Mouse (Mus musculus): ENCODE measurements around the gene Gm6993. TPM values are rescaled to one million over a fixed set of nuclear protein-coding genes. Genes with fewer than 3 reads are reported as not detected.

The Gm6993 gene
- polyA plus RNA-seq, 1 experiment from 2014 or later = not detected

GRCm38 (mm10) chr12:31273646-31274045, 33.1 kb downstream of the Gm6993 start:
- H3K4me1 ChIP-seq = peaks cover 7% of the 10 kb centered on the region; the same call in 1 of the 2 replicates
- H3K9me3 ChIP-seq (replicated peaks) = no peaks in the 10 kb centered on the region
- no peak for ATAC-seq (ENCODE audit: low FRiP score)
- no peaks in the 10 kb centered on the region for H3K27me3 ChIP-seq (replicated peaks)
- no peak overlapping the region for H3K9ac ChIP-seq (replicated peaks)
- H3K27ac ChIP-seq (replicated peaks) = no peak overlapping the region
- WGBS = 93% methylated on average over 7 of the region's 7 CpGs
- H3K36me3 ChIP-seq = no peaks in the 10 kb centered on the region
- H3K4me3 ChIP-seq (replicated peaks) = no peak overlapping the region
- H3K4me2 ChIP-seq = no peak overlapping the region

- H3K27ac ChIP-seq (replicated peaks) = no peak overlapping the region
- H3K9me3 ChIP-seq (replicated peaks) = no peaks in the 10 kb centered on the region
- WGBS = 91% methylated on average over 10 of the region's 10 CpGs
- no peaks in the 10 kb centered on the region for H3K36me3 ChIP-seq
- no peak overlapping the region for H3K4me3 ChIP-seq (replicated peaks)
- H3K4me2 ChIP-seq = no peak overlapping the region
- H3K27me3 ChIP-seq (replicated peaks) = no peaks in the 10 kb centered on the region
- H3K4me1 ChIP-seq = peaks cover 7% of the 10 kb centered on the region; the same call in 1 of the 2 replicates
- ATAC-seq (ENCODE audit: low FRiP score) = no peak
- H3K9ac ChIP-seq (replicated peaks) = no peak overlapping the region
Observed at GRCm38 (mm10) chr12:31275411-31275810, 34.8 kb downstream of the Gm6993 start.

DNA sequence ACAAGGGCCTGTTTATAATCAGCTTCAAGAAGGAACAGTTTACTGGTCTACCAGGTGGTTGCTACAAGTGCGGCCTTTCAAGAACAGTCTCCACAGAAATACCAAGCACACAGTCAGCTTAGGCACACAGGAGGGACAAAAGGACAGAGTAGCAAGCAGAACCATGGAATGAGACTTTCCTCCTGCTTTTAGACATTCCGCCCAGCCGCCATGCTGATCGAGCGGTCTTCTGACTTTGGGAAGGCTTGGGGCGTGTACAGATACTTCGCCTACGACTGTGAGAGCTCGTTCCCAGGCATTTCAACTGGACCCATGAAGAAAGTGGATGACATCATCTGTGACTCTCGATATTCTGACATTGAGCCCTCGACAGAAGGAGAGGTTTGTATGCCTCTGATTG, 37.7 kb downstream of the Gm6993 start:
- no peaks in the 10 kb centered on the region for H3K4me1 ChIP-seq
- WGBS = 94% methylated on average over 11 of the region's 11 CpGs

DNA sequence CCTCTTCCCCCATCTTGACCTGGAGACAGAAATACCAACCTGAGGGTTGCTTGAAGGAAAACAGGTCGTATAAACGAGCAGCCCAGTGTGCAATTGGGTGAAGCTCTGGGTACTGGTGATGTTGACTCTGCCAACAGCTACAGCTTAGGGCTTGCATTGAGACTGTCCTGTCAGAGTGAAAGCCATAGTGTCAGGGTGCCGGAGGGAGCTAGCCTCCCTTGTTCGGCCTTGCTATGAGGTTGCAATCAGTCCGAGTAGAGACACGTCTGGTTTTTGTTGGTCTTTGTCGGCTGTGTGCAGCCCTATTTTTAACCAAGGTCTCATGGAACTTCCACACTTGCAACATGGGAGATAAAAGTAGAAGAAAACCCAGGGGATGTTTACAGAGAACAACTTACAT, 39.7 kb downstream of the Gm6993 start:
- Histone ChIP-seq H3K9ac (replicated peaks) (no peak overlapping the region), H3K4me1 (no peaks in the 10 kb centered on the region), H3K4me2 (no peak overlapping the region), H3K27me3 (replicated peaks) (no peaks in the 10 kb centered on the region), H3K36me3 (no peaks in the 10 kb centered on the region), H3K9me3 (replicated peaks) (no peaks in the 10 kb centered on the region), H3K4me3 (replicated peaks) (no peak overlapping the region), H3K27ac (replicated peaks) (no peak overlapping the region)
- WGBS = 90% methylated on average over 7 of the region's 7 CpGs
- ATAC-seq (ENCODE audit: low FRiP score) = no peak

More for the DNA sequence above, 37.7 kb downstream of the Gm6993 start:
- H3K36me3 ChIP-seq = no peaks in the 10 kb centered on the region
- H3K27me3 ChIP-seq (replicated peaks) = no peaks in the 10 kb centered on the region
- no peak overlapping the region for H3K4me3 ChIP-seq (replicated peaks)
- no peak overlapping the region for H3K27ac ChIP-seq (replicated peaks)
- no peak for ATAC-seq (ENCODE audit: low FRiP score)
- no peak overlapping the region for H3K9ac ChIP-seq (replicated peaks)
- no peaks in the 10 kb centered on the region for H3K9me3 ChIP-seq (replicated peaks)
- no peak overlapping the region for H3K4me2 ChIP-seq

DNA sequence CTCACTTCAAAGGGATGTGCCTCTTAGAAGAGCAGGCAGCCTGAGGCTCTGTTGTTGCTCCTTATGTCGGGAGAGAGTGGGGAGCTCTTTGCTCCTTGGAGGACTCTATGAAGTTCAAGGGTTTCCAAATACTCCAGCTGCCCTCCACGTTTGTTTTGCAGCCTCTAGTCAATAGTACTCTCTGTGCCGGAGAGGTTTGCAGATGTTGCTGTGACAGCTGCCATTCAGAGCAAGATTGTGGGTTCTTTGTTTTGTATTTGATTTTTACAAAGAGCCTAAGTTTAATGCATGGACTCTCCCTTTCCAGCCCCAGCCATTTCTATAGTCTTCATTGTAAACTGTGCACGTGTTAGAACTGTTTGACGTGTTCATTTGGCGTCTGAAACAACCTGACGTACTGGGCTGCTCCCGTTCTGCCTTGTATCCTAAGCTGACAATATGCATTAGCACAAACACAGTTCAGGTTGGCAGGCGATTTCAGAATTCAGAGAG, 40.6 kb downstream of the Gm6993 start:
- Histone ChIP-seq H3K9ac (replicated peaks) (no peak overlapping the region), H3K27me3 (replicated peaks) (no peaks in the 10 kb centered on the region), H3K4me3 (replicated peaks) (no peak overlapping the region), H3K36me3 (no peaks in the 10 kb centered on the region), H3K9me3 (replicated peaks) (no peaks in the 10 kb centered on the region), H3K4me2 (no peak overlapping the region), H3K27ac (replicated peaks) (no peak overlapping the region), H3K4me1 (no peaks in the 10 kb centered on the region)
- 73% methylated on average over 9 of the region's 9 CpGs for WGBS
- ATAC-seq (ENCODE audit: low FRiP score) = no peak

GRCm38 (mm10) chr12:31282241-31282640, 41.7 kb downstream of the Gm6993 start:
- Histone ChIP-seq H3K36me3 (no peaks in the 10 kb centered on the region), H3K4me3 (replicated peaks) (no peak overlapping the region), H3K4me2 (no peak overlapping the region), H3K27me3 (replicated peaks) (no peaks in the 10 kb centered on the region), H3K9ac (replicated peaks) (no peak overlapping the region), H3K9me3 (replicated peaks) (no peaks in the 10 kb centered on the region), H3K27ac (replicated peaks) (no peak overlapping the region), H3K4me1 (no peaks in the 10 kb centered on the region)
- WGBS = 85% methylated on average over 5 of the region's 5 CpGs
- ATAC-seq (ENCODE audit: low FRiP score) = no peak

DNA sequence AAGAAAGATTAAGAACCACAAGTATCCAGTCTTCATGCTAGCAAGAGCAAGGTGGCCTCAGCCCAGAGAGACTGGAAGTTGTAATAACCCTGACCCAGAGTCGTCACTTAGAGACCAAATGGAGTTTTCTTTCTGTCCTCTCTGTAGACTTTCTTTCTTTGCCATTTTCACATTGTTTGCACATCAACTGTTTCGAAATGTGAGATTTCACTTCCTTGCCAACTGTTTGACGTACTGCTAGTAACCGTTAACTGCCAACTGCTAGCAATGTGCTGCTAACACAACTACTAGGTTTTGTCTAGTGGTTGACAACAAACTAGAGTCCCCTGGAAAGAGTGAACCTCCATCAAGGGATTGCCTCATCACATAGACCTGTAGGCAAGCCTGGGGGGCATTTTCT, 42.6 kb downstream of the Gm6993 start:
- no peak overlapping the region for H3K27ac ChIP-seq (replicated peaks)
- WGBS = 88% methylated on average over 4 of the region's 4 CpGs
- H3K9me3 ChIP-seq (replicated peaks) = no peaks in the 10 kb centered on the region
- H3K4me3 ChIP-seq (replicated peaks) = no peak overlapping the region
- no peak overlapping the region for H3K9ac ChIP-seq (replicated peaks)
- H3K27me3 ChIP-seq (replicated peaks) = no peaks in the 10 kb centered on the region
- H3K36me3 ChIP-seq = no peaks in the 10 kb centered on the region
- ATAC-seq (ENCODE audit: low FRiP score) = no peak
- H3K4me2 ChIP-seq = no peak overlapping the region
- no peaks in the 10 kb centered on the region for H3K4me1 ChIP-seq

DNA sequence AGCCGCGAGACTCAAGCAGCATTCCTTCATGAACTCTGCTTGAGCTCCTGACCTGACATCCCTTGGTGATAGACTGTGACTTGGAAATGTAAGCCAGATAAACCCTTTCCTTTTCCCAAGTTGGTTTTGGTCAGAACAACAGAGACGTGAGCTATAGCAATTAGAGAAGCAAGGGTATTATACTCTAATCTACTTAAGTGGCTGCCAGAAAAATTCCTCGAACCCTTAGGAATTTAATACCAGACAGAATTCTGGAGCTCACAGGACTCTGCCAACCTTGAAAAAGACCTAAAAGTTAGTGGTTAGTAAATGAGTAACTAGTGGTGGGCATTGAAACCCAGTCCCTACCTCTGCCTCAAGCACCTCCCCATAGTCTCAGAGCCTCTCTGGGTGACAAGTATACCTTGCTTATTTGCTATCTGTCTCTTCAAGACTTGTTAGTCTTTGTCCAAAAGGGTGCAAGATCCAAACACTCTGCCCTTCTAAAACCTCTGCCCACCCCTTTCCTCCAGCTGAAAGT, 43.1 kb downstream of the Gm6993 start:
- Histone ChIP-seq H3K27me3 (replicated peaks) (no peaks in the 10 kb centered on the region), H3K27ac (replicated peaks) (no peak overlapping the region), H3K9me3 (replicated peaks) (no peaks in the 10 kb centered on the region), H3K36me3 (no peaks in the 10 kb centered on the region), H3K4me2 (no peak overlapping the region), H3K4me3 (replicated peaks) (no peak overlapping the region), H3K9ac (replicated peaks) (no peak overlapping the region), H3K4me1 (no peaks in the 10 kb centered on the region)
- 86% methylated on average over 4 of the region's 4 CpGs for WGBS
- no peak for ATAC-seq (ENCODE audit: low FRiP score)

- H3K27ac ChIP-seq (replicated peaks) = no peak overlapping the region
- H3K9me3 ChIP-seq (replicated peaks) = no peaks in the 10 kb centered on the region
- H3K9ac ChIP-seq (replicated peaks) = no peak overlapping the region
- WGBS = 91% methylated on average over 10 of the region's 10 CpGs
- no peaks in the 10 kb centered on the region for H3K4me1 ChIP-seq
- H3K4me3 ChIP-seq (replicated peaks) = no peak overlapping the region
- no peak overlapping the region for H3K4me2 ChIP-seq
- no peaks in the 10 kb centered on the region for H3K27me3 ChIP-seq (replicated peaks)
- no peaks in the 10 kb centered on the region for H3K36me3 ChIP-seq
- ATAC-seq (ENCODE audit: low FRiP score) = no peak
Observed at GRCm38 (mm10) chr12:31289046-31289445, 48.5 kb downstream of the Gm6993 start.

Other genes with a start within 250 kb of the Gm6993 start
- gene Fam110c, start 166.9 kb upstream of the Gm6993 start, polyA plus RNA-seq (2015; fragmentation: Nextera tagmentation; extraction: Ambion mirVana) = 0.06 and 1.0 TPM in 2 replicates
- 17.4 and 29.1 TPM in 2 replicates for gene Lamb1, start 24.5 kb downstream of the Gm6993 start, polyA plus RNA-seq (2015; fragmentation: Nextera tagmentation; extraction: Ambion mirVana)
- gene Dld, start 110.7 kb downstream of the Gm6993 start, polyA plus RNA-seq (2015; fragmentation: Nextera tagmentation; extraction: Ambion mirVana) = 124 and 131 TPM in 2 replicates
- 0.37 and 0.72 TPM in 2 replicates for gene Slc26a3, start 150.1 kb downstream of the Gm6993 start, polyA plus RNA-seq (2015; fragmentation: Nextera tagmentation; extraction: Ambion mirVana)

All from neural tube, embryonic 15.5 days (tissue).